Mouse (Mus musculus) urinary bladder, postnatal 36 days (tissue): ENCODE measurements around the gene Elavl3.
"Not testable (repeated sequence)": the region's sequence is repeated elsewhere in the genome, so short reads cannot be mapped to it uniquely, and the experiment has no call there.

Experiments
- DNase-seq, 2 experiments: peaks; one replicate each; pipeline ENCODE4 v3.0.0; 2022; ENCODE audit warnings: low spot score in 2 of 2, mixed read lengths in 1 of 2

Elavl3 gene

GRCm38 (mm10) chr9:22051958-22052254 is at the start of gene Elavl3:
Gene Elavl3, minus strand, starts transcription at chr9:22052023.
- DNase-seq: no peak

DNA sequence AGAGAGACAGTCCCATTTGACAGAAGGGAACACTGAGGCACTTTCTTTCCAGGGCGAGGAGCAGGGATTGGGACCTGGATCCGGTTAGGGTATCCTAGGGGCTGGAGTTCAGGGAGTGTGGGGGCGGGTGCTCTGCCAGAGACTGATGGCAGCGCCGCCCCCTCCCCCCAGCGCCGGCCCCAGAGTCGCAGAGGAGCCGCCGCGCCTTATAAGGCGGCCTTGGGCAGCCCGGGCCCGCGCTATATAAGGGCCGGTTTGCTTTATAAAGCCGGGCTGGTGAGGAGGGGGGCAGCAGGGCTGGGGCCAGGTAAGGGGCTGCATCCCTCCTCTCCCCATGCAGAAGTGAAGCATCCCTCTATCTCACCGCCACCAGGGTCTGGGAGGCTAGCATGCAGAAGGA is 48.1 kb upstream of the Elavl3 start:
- no peak for DNase-seq

- DNase-seq: peak in 1 of 2 experiments; percentile 39
These were observed 47.3 kb upstream of the Elavl3 start, which contains the start of gene Cnn1 for GRCm38 (mm10) chr9:22098993-22099696. Gene Cnn1, plus strand, starts transcription at chr9:22099216.

DNA sequence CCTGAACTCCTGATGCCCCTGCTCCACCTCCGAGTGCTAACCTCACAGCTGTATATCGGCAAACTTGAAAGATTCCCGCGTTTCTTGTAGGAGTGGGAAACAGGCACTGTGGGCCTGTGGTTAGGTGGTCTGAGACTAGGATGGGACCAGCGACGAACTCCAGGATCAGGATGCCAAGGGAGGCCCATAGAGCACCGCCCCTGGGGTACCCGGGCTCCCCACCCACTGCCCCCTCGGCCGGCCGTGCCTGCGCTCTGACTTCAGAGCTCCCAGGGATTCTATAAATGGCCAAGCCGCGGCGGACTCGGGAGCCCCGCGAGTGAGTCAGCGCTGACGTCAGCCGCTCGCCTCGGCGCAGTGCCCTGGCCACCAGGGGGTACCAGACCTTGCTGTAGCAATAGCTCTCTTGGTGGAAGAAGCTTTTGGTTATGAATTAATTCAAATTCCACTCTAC is 44.1 kb upstream of the Elavl3 start:
- DNase-seq: peak; percentile 68 to 88

DNA sequence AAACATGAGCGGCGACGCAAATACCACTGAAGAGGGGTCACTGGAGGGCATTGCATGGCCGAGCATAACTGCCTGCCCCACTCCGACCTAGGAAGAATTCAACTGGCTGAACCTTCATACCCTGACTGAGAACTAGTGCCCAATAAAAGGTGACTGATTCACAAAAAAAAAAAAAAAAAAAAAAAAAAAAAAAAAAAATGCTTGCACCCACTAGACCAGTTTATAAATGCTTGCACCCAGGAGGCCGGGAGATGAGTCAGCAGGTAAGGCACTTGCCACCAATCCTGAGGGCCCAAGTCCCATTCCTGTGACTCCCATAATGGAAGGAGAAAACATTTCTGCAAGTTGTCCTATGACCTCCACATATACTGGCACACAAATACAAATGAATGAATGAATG is 40.9 kb upstream of the Elavl3 start:
- no peak for DNase-seq

DNA sequence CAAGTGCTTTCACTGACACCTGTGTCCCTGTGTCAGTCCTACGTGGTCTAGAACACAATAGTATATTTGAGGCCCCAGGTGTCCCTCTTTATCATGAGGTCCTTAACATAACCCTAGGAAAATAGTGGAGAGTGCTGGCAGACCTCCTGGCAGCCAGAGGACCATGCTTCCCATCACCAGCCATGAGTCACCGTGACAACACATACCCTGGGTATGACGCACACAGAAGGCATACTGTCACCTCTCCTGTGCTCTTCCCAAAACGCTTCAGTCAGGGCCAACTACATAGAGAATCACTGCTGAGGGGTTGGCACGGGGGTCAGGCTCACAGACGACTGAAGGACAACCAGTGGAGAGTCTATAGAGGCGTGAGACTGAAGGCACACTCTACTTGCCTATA is 38.2 kb upstream of the Elavl3 start:
- no peak for DNase-seq

GRCm38 (mm10) chr9:22089281-22089680 is 37.5 kb upstream of the Elavl3 start:
- no peak for DNase-seq

GRCm38 (mm10) chr9:22087034-22087618 is 35.3 kb upstream of the Elavl3 start:
- no peak for DNase-seq

- DNase-seq: no peak
These were observed 34.2 kb upstream of the Elavl3 start for GRCm38 (mm10) chr9:22086012-22086411.

DNA sequence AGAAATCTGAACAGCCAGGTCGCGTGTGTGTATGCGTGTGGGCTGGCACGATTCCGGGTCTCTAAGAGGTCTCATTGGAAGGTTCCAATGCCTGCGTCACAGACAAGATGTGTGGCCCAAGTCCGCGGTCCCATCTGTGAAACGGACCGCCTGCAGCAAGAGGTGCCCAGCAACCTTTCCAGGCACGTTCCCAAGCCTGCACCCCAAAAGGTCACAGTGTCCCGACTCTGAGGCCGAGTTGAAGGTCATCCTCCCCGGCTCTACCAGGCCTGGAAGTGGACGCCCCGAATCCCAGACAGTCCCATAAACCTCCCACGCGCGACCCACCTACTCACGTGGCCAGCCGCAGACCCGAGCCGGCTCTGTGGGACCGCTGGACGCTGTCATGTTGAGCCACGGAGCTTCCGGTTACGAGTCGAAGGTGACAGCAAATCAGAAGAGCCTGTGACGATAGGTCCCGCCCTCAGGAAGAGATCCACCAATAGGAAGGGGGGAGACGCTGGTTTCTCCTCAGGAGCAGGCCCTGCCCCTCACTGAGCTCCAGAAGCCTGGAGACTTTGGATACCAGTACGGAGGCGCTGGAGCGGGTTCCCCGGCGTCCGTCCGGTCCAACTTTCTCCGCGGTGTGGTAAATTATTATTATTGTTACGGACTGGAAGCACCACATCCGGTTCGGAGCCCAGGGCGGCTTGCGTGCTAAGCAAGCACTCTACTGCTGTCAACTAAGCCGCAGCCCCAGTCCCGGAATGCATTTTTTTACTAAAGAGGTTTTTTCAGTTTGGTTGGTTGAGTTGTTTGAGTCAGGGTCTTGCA is 33.4 kb upstream of the Elavl3 start, which contains the start of gene Ecsit:
Gene Ecsit, minus strand, starts transcription at position 417 of the 813 bp plus-strand sequence.
- peak; percentile 88 to 92 for DNase-seq

DNA sequence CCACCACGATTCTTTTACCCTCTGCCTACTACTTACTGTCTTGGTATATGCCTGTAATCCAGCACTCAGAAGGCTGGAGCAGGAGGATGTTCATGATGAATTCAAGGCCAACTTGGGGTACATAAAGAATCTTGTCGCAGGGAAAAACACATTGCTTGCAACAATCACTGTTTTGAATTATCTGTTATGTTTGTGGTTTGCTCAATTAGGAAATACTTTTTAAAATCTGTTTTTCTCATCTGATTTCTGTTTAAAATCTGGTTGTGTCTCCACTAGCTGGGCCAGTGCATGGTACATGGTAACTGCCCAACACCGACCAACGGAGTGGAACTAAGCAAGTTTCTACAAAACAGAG is 32.8 kb upstream of the Elavl3 start:
- DNase-seq: no peak

- no peak for DNase-seq
These were observed 24.4 kb upstream of the Elavl3 start for GRCm38 (mm10) chr9:22076223-22076622.

- DNase-seq: not testable (repeated sequence)
These were observed 24.0 kb upstream of the Elavl3 start for GRCm38 (mm10) chr9:22075778-22076177.

DNA sequence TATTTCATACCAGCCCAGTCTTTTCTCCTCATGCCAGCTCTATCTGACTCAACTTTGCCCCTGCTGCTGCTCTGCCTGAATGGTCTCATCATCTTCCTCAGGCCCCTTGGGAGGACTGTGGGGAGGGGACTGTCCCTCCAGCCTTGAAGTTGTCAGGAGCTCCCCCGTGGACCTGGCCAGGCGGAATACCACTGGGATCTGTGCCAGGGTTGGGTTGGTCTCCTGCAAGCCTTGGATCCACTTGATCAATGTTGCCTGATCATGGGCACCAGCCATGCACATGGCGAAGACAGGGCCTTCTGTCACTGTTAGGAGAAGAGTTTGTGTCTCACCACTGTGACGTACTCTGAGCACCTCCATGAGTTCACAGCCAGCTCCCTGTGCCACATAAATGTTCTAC is 20.5 kb upstream of the Elavl3 start:
- no peak for DNase-seq

GRCm38 (mm10) chr9:22070791-22071573 is 19.2 kb upstream of the Elavl3 start, which contains the start of the genes Gm49318 and Zfp653:
Gene Gm49318, minus strand, starts transcription at chr9:22071259.
Gene Zfp653, minus strand, starts transcription at chr9:22071376.
- peak; percentile 92 to 97 for DNase-seq

GRCm38 (mm10) chr9:22069881-22070553 is 18.2 kb upstream of the Elavl3 start:
- no peak for DNase-seq

DNA sequence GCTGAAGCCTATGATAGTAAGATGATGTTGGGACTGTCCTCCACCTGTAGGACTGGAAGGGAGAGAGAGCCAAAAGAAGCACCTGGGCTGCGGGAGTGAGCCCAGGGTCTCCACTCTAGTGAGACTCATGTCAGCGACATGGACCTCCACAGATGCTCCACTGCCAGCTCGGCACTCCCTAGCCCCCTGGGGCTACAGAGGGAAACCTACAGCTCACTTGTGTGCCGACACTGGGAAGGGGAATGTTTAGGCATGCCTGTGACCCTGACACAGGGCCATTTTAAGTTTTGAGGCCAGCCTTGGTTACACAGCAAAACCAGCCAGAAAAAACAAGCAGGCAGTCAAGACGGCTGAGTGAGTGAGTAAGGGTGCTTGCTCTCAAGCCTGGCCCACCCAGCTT is 15.4 kb upstream of the Elavl3 start:
- DNase-seq: no peak

DNA sequence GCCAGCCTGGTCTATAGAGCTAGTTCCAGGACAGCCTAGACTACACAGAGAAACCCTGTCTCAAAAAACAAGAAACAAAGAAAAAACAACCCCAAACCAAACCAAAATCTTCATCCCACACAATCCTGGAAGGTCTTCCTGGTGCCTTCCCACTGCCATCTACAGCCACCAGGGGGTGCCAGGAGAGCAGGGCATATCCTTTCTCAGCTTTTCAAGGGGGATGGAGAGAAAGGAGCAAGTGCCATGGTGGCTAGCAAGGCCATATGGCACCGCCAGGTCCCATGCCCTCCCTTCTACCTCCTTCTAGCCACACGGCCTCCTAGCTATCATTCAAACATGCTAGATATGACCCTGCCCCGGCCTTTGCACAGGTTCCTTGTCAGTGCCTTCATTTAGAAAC is 14.6 kb upstream of the Elavl3 start:
- peak; percentile 31 to 38 for DNase-seq

DNA sequence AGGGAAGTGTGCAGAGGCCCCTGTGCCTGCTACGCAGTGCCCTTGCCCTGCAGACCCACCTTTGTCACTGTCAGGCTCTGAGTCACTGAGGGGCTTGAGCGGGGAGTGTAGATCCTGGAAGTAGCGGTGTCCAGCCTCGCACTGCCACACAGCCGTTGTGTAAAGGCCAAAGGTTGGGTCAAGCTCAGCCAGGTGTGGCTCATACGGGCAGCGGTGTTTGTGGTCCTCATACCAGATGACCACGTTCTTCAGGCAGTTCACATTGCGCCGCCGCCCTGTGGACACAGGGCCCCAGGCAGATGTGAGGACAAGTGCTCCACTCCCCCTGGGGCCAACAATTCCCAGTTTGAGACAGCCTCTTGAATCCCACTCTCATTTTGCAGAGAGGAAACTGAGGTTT is 13.8 kb upstream of the Elavl3 start:
- no peak for DNase-seq

DNA sequence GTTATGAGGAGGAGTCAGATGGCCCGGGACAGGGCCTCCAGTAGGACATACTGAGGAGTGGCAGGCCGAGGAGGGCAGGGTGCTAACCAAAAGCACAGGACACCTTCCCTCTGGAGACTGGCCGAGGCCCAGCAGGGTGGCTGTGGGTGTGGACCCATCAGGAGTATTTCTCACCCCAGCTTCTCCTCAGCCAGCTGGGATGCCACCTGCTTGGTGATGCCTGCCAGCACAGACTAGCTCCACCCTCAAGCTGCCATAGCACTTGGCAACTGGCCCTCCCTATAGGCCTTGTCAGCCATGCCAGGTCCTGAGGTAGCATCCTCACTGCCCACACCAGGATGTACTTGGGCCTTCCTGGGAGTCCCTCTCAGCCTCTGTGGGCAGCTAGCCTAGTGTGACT is 12.5 kb upstream of the Elavl3 start:
- DNase-seq: no peak

GRCm38 (mm10) chr9:22061339-22061738 is 9.5 kb upstream of the Elavl3 start:
- no peak for DNase-seq
